ENCODE assay signal across 9 mouse cellular contexts in the genomic region with DNA sequence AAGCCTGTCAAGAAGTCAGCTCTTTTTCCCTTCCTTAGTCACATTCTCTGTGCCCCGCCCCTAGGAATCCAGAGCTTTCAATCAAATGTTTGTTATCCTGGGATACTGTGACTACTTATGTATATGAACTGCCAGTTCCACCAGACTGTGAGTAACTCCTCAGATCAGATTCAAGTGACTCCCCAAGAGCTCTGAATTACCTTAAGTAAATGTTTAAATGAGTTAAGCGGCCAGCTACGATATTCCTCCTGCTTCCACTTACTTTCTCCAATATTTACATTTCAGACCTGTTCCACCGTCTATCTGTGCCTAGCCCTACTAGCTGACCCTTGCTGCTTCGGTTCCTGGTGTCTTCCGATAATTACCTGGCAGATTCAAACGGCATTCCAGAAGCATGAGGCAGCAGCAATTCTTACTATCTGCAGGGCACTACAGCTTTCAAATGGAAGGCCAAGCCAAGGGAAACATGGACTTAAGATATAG. TPM values are rescaled to one million over a fixed set of nuclear protein-coding genes. Genes with fewer than 3 reads are reported as not detected.
DNase-seq lines count a peak whose midpoint lies in the region; ATAC-seq and TF ChIP-seq lines count a peak whose summit lies in the region.
"Had no signal": no experiment of that assay in that cellular context is flagged by ENCODE, and none has a peak within 500 bp of the region (broad histone marks: within the 10 kb centered on the region; RNA-seq: fewer than 3 reads in every experiment).

No protein-coding gene starts in this region.

- TF ChIP-seq CTCF in lung, adult 2 months (IDR thresholded peaks at IDR 0.05; ENCODE audit: insufficient read depth, low read length): no peak

- DNase-seq in kidney, postnatal 25 days: no peak
- DNase-seq in embryo, embryonic 9.5 days (ENCODE audit: extremely low spot score): peak; percentile 14
- DNase-seq in lung, adult 2 months: peak; percentile 50
- no peak for DNase-seq in adrenal gland, adult 2 months

- no peak overlapping the region for H3K9ac ChIP-seq in kidney, embryonic 16.5 days (replicated peaks; ENCODE audit: low read length)
- H3K9ac ChIP-seq in stomach, embryonic 15.5 days: no peak overlapping the region
- H3K9ac ChIP-seq in forebrain, embryonic 12.5 days: no peak overlapping the region

- ATAC-seq in kidney, embryonic 16.5 days (ENCODE audit: low FRiP score, low TSS enrichment): no peak
- ATAC-seq in stomach, embryonic 15.5 days (ENCODE audit: insufficient read depth, low FRiP score, low read depth): peak; percentile 87
- ATAC-seq in forebrain, embryonic 12.5 days (ENCODE audit: low FRiP score): no peak
- ATAC-seq in inflammation-experienced regulatory T-cells, adult 6 months: no peak
- ATAC-seq: activated CD4-positive, CD25-positive, alpha-beta regulatory T cell, adult 4 months had no signal

- no peak overlapping the region for H3K4me3 ChIP-seq in kidney, embryonic 16.5 days (ENCODE audit: low read length)
- H3K4me3 ChIP-seq in lung, adult 2 months (replicated peaks; ENCODE audit: extremely low read depth, low read depth, low read length): no peak overlapping the region
- H3K4me3 ChIP-seq in stomach, embryonic 15.5 days (replicated peaks): no peak overlapping the region
- no peak overlapping the region for H3K4me3 ChIP-seq in forebrain, embryonic 12.5 days (replicated peaks)

- H3K36me3 ChIP-seq in kidney, embryonic 16.5 days (ENCODE audit: insufficient read depth, low read length): no peaks in the 10 kb centered on the region
- H3K36me3 ChIP-seq in stomach, embryonic 15.5 days: no peaks in the 10 kb centered on the region
- H3K36me3 ChIP-seq in forebrain, embryonic 12.5 days (replicated peaks): peaks cover 3% of the 10 kb centered on the region; the same call in 1 of the 2 replicates

- WGBS in kidney, embryonic 16.5 days: 56% methylated on average over 7 of the region's 7 CpGs
- whole genome bisulfite sequencing in lung, adult 2 months: 40% methylated on average over 7 of the region's 7 CpGs
- 23% methylated on average over 7 of the region's 7 CpGs for WGBS in stomach, embryonic 15.5 days
- 62% methylated on average over 7 of the region's 7 CpGs for WGBS in forebrain, embryonic 12.5 days

- TF ChIP-seq POLR2A in lung, adult 2 months (IDR thresholded peaks at IDR 0.05; ENCODE audit: borderline replicate concordance, extremely low read depth, low read depth, low read length): no peak

- H3K4me2 ChIP-seq in kidney, embryonic 16.5 days (replicated peaks; ENCODE audit: low read depth, low read length): no peak overlapping the region
- no peak overlapping the region for H3K4me2 ChIP-seq in stomach, embryonic 15.5 days
- H3K4me2 ChIP-seq in forebrain, embryonic 12.5 days: no peak overlapping the region

- H3K27me3 ChIP-seq in kidney, embryonic 16.5 days (ENCODE audit: insufficient read depth, low read length): no peaks in the 10 kb centered on the region
- H3K27me3 ChIP-seq in stomach, embryonic 15.5 days (replicated peaks): no peaks in the 10 kb centered on the region
- H3K27me3 ChIP-seq in forebrain, embryonic 12.5 days: no peaks in the 10 kb centered on the region

- 0 out of 2 replicates have a peak overlapping the region, but pooled peaks have one; percentile 18 for H3K27ac ChIP-seq in kidney, embryonic 16.5 days (ENCODE audit: low read length)
- H3K27ac ChIP-seq in stomach, embryonic 15.5 days: peak overlapping the region; percentile 23; the same call in 1 of the 2 replicates
- H3K27ac ChIP-seq in forebrain, embryonic 12.5 days: no peak overlapping the region

- peaks cover 15% of the 10 kb centered on the region for H3K4me1 ChIP-seq in kidney, embryonic 16.5 days (ENCODE audit: insufficient read depth, low read length)
- H3K4me1 ChIP-seq in lung, adult 2 months (ENCODE audit: control insufficient read depth, insufficient read depth, low read length): peaks cover 6% of the 10 kb centered on the region; the same call in 1 of the 2 replicates
- peaks cover 8% of the 10 kb centered on the region; the same call in 1 of the 2 replicates for H3K4me1 ChIP-seq in stomach, embryonic 15.5 days
- peaks cover 18% of the 10 kb centered on the region for H3K4me1 ChIP-seq in forebrain, embryonic 12.5 days

- no peaks in the 10 kb centered on the region for H3K9me3 ChIP-seq in kidney, embryonic 16.5 days (ENCODE audit: low read length)
- no peaks in the 10 kb centered on the region for H3K9me3 ChIP-seq in stomach, embryonic 15.5 days
- no peaks in the 10 kb centered on the region for H3K9me3 ChIP-seq in forebrain, embryonic 12.5 days

RNA-seq across cellular contexts. Expression of a gene that starts 23.5 kb away (rescaled TPM):
- polyA plus RNA-seq in kidney, embryonic 16.5 days (2015; fragmentation: Nextera tagmentation; extraction: Ambion mirVana): 7.0 and 8.2 TPM in 2 replicates
- 29.0 and 38.6 TPM in 2 replicates for polyA plus RNA-seq in lung, adult 2 months (2012; rRNA removed)
- 9.2 and 9.9 TPM in 2 replicates for polyA plus RNA-seq in stomach, embryonic 15.5 days (2015; fragmentation: Nextera tagmentation; extraction: Ambion mirVana)
- 8.6 and 9.8 TPM in 2 replicates for polyA plus RNA-seq in forebrain, embryonic 12.5 days (2016; fragmentation: Nextera tagmentation; extraction: Ambion mirVana)
- polyA plus RNA-seq in inflammation-experienced regulatory T-cells, adult 6 months (2017; shearing (Covaris generic)): 1 to 10 TPM; 4.0 to 6.4 (median 4.8) TPM
- 10 to 100 TPM; 15.3 to 24.1 TPM for total RNA-seq in adrenal gland, adult 2 months (2021)
- 18.6 and 19.8 TPM in 2 replicates for polyA plus RNA-seq in adrenal gland, adult 2 months (2012; rRNA removed)

RNA-seq across cellular contexts. Expression of a gene that starts 33.1 kb away (rescaled TPM):
- polyA plus RNA-seq in kidney, embryonic 16.5 days (2015; fragmentation: Nextera tagmentation; extraction: Ambion mirVana): 116 and 119 TPM in 2 replicates
- polyA plus RNA-seq in lung, adult 2 months (2012; rRNA removed): 34.5 and 48.0 TPM in 2 replicates
- polyA plus RNA-seq in stomach, embryonic 15.5 days (2015; fragmentation: Nextera tagmentation; extraction: Ambion mirVana): 101 and 113 TPM in 2 replicates
- 156 and 160 TPM in 2 replicates for polyA plus RNA-seq in forebrain, embryonic 12.5 days (2016; fragmentation: Nextera tagmentation; extraction: Ambion mirVana)
- 10 to 100 TPM; 36.1 to 39.8 (median 37.1) TPM for polyA plus RNA-seq in inflammation-experienced regulatory T-cells, adult 6 months (2017; shearing (Covaris generic))
- total RNA-seq in adrenal gland, adult 2 months (2021): 100 to 1,000 TPM in 1 of 2 experiments, 10 to 100 TPM in 1; 80.8 to 107 TPM
- polyA plus RNA-seq in adrenal gland, adult 2 months (2012; rRNA removed): 15.1 and 17.2 TPM in 2 replicates

Comparison
In these comparisons a context has a peak if more than half of its experiments do, and no peak if none do; other contexts are left out.
1. DNase-seq: peak in embryo, embryonic 9.5 days (single experiment) and lung, adult 2 months (single experiment); none in kidney, postnatal 25 days (0 of 2) and adrenal gland, adult 2 months (single experiment).